Mouse (Mus musculus) heart, postnatal 4 days (tissue): ENCODE measurements around the gene Parp14. TPM values are rescaled to one million over a fixed set of nuclear protein-coding genes. Genes with fewer than 3 reads are reported as not detected.

Experiments
- DNase-seq: peaks from one replicate; pipeline ENCODE4 v3.0.0; 2021
- total RNA-seq, 2 experiments: library from RNA; stranded (reverse); gene quantifications; 2 replicates each; pipeline ENCODE4 v1.2.3; 2021

Gene Parp14
- total RNA-seq, 2 experiments from 2014 or later: 5.2 to 5.4 TPM

- DNase-seq: no peak
These were observed 87.1 kb downstream of the Parp14 start for GRCm38 (mm10) chr16:35784134-35784725.

DNA sequence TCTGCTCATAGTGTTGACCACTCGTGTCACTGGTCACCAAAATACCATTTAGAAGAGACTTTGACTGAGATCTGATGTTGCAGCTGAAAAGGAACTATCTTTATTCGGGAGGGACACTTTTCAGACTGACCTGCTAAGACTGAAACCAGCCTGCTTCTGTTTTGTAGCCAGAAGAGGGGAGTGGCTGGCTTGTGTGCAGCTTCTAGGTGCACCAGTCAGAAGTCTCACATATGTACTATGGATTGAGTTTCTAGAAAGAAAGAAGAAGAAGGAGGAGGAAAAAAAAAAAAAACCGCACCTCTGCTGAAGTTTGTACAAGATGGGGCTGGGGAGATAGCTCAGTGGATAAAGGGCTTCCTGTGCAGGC, 88.2 kb downstream of the Parp14 start:
- no peak for DNase-seq

Other genes with a start within 250 kb of the Parp14 start
- gene Dirc2, start 102.2 kb downstream of the Parp14 start, total RNA-seq: 10 to 100 TPM; 33.2 to 34.8 TPM
- gene Hspbap1, start 101.2 kb downstream of the Parp14 start, total RNA-seq: 1 to 10 TPM; 2.4 to 3.3 TPM
- 10 to 100 TPM; 12.4 to 14.0 TPM for gene Parp9, start 66.9 kb upstream of the Parp14 start, total RNA-seq
- 10 to 100 TPM in 1 of 2 experiments, 1 to 10 TPM in 1; 9.5 to 10.3 TPM for gene Dtx3l, start 67.6 kb upstream of the Parp14 start, total RNA-seq
- gene Kpna1, start 107.2 kb upstream of the Parp14 start, total RNA-seq: 100 to 1,000 TPM; 105 to 108 TPM
- gene Wdr5b, start 169.6 kb upstream of the Parp14 start, total RNA-seq: 1 to 10 TPM; 5.9 to 6.1 TPM
- gene Fam162a, start 200.1 kb upstream of the Parp14 start, total RNA-seq: 100 to 1,000 TPM; 229 to 235 TPM
- gene Ccdc58, start 200.1 kb upstream of the Parp14 start, total RNA-seq: 10 to 100 TPM; 57.1 to 59.1 TPM